Mouse (Mus musculus) common myeloid progenitor, adult 5-6 weeks (primary cell): Measurements from ENCODE around the gene Lmcd1. TPM values are rescaled to one million over a fixed set of nuclear protein-coding genes. Genes with fewer than 3 reads are reported as not detected.
"Not testable (repeated sequence)": the region's sequence is repeated elsewhere in the genome, so short reads cannot be mapped to it uniquely, and the experiment has no call there.

ENCODE experiments used
- ATAC-seq: replicated peaks from 2 replicates; pipeline ENCODE4 v1.8.0; 2016; ENCODE audit warnings: low read depth, mild to moderate bottlenecking, moderate TSS enrichment, inconsistent platforms; ENCODE audit not compliant: poor library complexity, severe bottlenecking
- total RNA-seq: library from RNA; stranded (forward); fragments of 200-1000, 187-1606 nt; gene quantifications from 2 replicates; pipeline ENCODE4 v1.2.3, GENCODE M21; 2017

The Lmcd1 gene
- 2.1 and 3.9 TPM in 2 replicates for total RNA-seq

- ATAC-seq: peak; percentile 93
Observed at GRCm38 (mm10) chr6:112273501-112274205, at the start of gene Lmcd1. Gene Lmcd1, plus strand, starts transcription at chr6:112273758.

GRCm38 (mm10) chr6:112223877-112224632 lies 49.5 kb upstream of the Lmcd1 start:
- no peak for ATAC-seq

GRCm38 (mm10) chr6:112236775-112237174 lies 36.8 kb upstream of the Lmcd1 start:
- no peak for ATAC-seq

- no peak for ATAC-seq
Observed at GRCm38 (mm10) chr6:112242216-112242615, 31.3 kb upstream of the Lmcd1 start.

DNA sequence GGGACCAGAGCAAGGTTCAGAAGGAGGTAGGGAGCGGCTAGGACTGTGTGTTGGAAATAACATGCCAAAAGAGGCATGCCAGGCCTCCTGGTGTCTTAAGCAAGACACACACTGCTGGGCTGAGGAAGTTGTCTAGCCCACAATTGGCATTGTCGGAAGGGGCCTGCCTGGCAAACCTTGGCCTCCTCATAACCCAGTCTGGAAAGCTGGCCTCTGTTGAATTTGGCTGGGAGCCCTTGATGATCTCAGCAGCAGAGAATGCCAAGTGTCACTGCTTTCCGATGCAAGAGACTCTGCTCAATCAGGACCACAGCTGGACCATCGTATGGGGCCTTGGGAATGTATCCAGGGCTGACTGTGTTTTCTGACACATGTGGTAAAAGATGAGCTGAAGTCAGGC lies 27.9 kb upstream of the Lmcd1 start:
- no peak for ATAC-seq

DNA sequence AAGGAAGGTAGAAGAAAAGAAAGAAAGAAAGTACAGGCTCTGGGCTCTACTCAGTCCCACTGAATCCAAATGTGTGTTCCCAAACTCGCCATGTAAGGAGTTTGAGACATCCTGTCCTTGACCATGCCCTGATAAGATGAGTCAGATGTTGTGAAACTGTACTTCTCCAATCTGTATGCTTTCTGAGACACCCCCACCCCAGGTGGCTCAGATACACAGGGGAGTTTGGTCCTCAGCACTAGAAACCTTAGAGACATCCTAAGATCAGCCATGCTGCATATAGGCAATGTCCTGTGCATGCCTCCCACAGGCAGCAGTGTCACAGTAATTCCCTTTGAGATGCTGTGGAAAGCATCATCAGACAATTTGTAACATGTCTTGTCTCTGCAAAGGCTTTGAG lies 26.9 kb upstream of the Lmcd1 start:
- no peak for ATAC-seq

DNA sequence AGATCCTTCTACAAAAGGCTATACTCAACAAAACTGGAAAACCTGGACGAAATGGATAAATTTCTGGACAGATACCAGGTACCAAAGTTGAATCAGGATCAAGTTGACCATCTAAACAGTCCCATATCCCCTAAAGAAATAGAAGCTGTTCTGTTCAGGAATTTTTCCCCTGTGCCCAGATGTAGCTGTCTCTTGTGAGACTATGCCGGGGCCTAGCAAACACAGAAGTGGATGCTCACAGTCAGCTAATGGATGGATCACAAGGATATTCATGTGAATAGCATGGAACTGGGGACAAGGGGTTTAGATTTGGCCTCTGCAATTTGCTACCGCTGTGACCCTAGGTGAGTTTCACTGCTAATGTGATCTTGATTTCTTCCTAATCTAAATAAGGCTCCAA lies 19.6 kb upstream of the Lmcd1 start:
- ATAC-seq: not testable (repeated sequence)

DNA sequence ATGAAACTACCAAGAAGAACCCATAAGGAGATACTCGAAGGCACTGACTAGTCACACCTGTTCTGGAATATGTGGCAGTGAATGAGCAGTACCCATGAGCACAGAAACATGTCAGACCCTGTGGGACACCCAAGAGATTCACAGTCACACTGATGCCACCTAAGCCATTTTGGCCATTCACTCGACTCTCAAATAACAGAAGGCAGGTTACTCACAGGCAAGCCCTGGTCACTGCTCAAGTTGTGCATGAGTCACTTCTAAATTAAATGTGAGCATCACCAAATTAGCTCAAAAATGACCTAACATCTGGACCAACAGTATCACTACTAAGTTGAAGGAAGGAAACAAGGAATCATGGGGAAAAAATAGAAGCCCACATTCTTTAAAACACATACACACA lies 18.6 kb upstream of the Lmcd1 start:
- ATAC-seq: no peak

GRCm38 (mm10) chr6:112255388-112256225 lies 18.0 kb upstream of the Lmcd1 start:
- no peak for ATAC-seq

DNA sequence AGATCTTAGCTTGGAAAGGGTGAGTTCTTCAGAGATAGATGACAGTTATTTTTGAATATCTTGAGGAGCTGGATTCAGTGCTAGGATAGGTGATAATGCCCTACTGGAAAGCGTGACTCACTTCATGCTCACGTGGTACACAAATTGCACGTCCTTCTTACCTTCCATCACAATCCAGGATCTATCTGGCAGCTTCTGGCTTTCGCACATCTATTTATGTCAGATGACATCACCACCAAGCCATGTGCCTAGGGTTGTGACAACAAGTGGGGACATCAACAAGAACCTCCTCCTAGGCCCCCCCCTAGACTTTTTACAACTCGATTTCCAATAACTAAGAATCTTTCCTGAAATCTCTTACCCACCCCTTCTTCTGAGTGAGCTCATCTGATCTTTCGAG lies 17.0 kb upstream of the Lmcd1 start:
- no peak for ATAC-seq

GRCm38 (mm10) chr6:112261089-112261488 lies 12.5 kb upstream of the Lmcd1 start:
- ATAC-seq: no peak

- no peak for ATAC-seq
Observed at GRCm38 (mm10) chr6:112264321-112264720, 9.2 kb upstream of the Lmcd1 start.

GRCm38 (mm10) chr6:112266631-112267030 lies 6.9 kb upstream of the Lmcd1 start:
- ATAC-seq: no peak

GRCm38 (mm10) chr6:112267661-112268357 lies 5.7 kb upstream of the Lmcd1 start:
- ATAC-seq: no peak

DNA sequence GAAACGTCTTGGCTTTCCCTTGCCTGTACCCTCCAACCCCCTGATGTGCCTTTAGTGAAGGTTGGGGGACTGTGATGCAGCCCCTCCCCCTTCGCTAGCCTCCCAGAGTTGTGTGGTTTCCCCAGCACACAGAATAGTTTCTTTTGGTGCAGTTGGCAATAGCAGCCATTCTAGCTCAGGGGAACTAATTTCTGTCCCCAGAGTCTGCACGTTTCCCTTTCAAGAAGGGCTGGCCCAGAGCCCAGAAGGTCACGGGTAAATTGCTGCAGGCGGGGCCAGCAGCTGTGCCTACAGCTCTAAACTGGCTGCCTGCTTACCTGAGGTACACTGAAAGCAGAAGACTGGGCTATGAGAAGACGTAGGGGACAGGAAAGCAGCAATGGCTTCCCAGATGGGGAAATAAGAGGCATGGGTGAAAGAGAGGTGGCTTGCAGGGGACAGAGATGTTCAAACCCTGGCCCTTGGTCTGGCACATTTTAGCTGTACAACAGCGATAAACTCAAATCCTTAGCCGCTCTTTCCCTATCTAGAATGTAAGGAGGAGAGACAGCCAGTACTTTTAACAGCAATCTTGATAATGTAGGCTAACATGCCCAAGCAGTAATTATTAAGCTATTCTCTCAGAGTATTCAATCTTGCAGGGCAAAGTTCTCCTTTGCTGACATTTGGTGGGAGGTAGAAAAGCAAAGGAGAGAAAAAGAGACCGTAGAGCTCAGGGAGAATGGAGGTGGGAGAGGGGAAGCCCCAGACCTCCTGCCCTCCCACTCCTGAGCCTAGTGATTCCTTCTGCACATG lies 900 bp downstream of the Lmcd1 start:
- ATAC-seq: peak; percentile 77

- ATAC-seq: no peak
Observed at GRCm38 (mm10) chr6:112275731-112276245, 2.2 kb downstream of the Lmcd1 start.

- ATAC-seq: no peak
Observed at GRCm38 (mm10) chr6:112278805-112279204, 5.2 kb downstream of the Lmcd1 start.

DNA sequence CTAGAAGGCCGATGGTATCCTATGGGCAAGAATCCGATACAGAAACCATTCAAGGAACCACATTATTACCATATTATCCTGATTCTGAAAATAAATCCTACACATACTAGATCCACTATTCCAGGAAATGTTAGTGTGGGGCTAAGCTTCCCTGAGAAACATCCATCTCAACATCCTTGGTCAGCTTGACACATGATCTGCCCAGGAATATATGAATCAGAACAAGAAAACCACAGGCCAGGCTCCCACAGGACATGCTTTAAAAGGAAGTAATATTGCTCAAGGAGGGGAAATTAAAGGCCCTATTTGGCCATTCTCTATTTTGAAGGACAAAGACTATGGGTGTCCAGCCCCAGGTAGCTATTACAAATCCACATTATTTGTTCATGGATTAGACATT lies 6.6 kb downstream of the Lmcd1 start:
- no peak for ATAC-seq

DNA sequence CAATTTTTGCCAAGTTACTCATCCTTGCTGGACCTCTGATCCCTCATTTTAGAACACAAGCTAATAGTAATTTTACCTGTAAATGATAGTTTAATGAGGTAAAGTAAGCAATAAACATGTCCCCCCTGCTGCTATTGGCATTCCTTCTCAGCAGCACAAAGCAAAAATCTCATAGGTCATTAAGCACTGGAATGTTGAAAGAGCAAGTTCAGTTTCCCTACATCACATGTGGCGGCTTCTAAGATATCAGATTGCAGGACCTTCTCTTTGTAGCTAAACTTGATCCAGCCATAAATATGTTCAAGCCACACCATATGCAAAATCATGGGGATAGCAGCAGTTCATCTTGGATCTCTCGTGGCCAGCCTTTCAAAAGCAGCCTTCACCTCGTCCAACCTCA lies 7.4 kb downstream of the Lmcd1 start:
- no peak for ATAC-seq
